Comparison of ENCODE assay signal across 21 mouse cellular contexts in genomic region chr2:57845135-57845534, GRCm38 (mm10).
DNase-seq lines count a peak whose midpoint lies in the region; ATAC-seq lines count a peak whose summit lies in the region.
"Had no signal": no experiment of that assay in that cellular context is flagged by ENCODE, and none has a peak within 500 bp of the region (broad histone marks: within the 10 kb centered on the region; RNA-seq: fewer than 3 reads in every experiment).

No protein-coding gene starts in this region.

- no peak overlapping the region for H3K9ac ChIP-seq in heart, embryonic 13.5 days
- H3K9ac ChIP-seq in heart, embryonic 12.5 days: no peak overlapping the region
- H3K9ac ChIP-seq: forebrain, embryonic 13.5 days; forebrain, postnatal 0 days; hindbrain, embryonic 13.5 days had no signal

- 14% methylated on average over 1 of the region's 1 CpGs for WGBS in heart, embryonic 13.5 days
- WGBS in heart, embryonic 12.5 days: 0% methylated on average over 1 of the region's 1 CpGs

- no peak for ATAC-seq in heart, embryonic 13.5 days (ENCODE audit: extremely low read depth, insufficient number of reproducible peaks, low FRiP score, low TSS enrichment)
- ATAC-seq in heart, embryonic 12.5 days (ENCODE audit: insufficient number of reproducible peaks, low FRiP score): no peak
- ATAC-seq: activated CD4-positive, CD25-positive, alpha-beta regulatory T cell, adult 4 months; forebrain, embryonic 13.5 days; forebrain, postnatal 0 days; hindbrain, postnatal 0 days; Patski had no signal

- H3K27me3 ChIP-seq in heart, embryonic 13.5 days (replicated peaks): no peaks in the 10 kb centered on the region
- no peaks in the 10 kb centered on the region for H3K27me3 ChIP-seq in heart, embryonic 12.5 days (replicated peaks)
- H3K27me3 ChIP-seq: forebrain, embryonic 13.5 days; hindbrain, embryonic 13.5 days had no signal

- H3K4me1 ChIP-seq in heart, embryonic 13.5 days: peaks cover 23% of the 10 kb centered on the region
- peaks cover 14% of the 10 kb centered on the region; the same call in 1 of the 2 replicates for H3K4me1 ChIP-seq in heart, embryonic 12.5 days (replicated peaks)

- no peak overlapping the region for H3K4me2 ChIP-seq in heart, embryonic 13.5 days
- no peak overlapping the region for H3K4me2 ChIP-seq in heart, embryonic 12.5 days
- H3K4me2 ChIP-seq: forebrain, embryonic 13.5 days; hindbrain, embryonic 13.5 days had no signal

- 0 out of 2 replicates have a peak overlapping the region, but pooled peaks have one; percentile 12 for H3K27ac ChIP-seq in heart, embryonic 13.5 days (replicated peaks)
- no peak overlapping the region for H3K27ac ChIP-seq in heart, embryonic 12.5 days (ENCODE audit: poor library complexity, severe bottlenecking)
- H3K27ac ChIP-seq: embryonic facial prominence, embryonic 10.5 days; forebrain, embryonic 13.5 days; heart, embryonic 10.5 days; hindbrain, embryonic 13.5 days; hindbrain, postnatal 0 days had no signal

- no peak overlapping the region for H3K4me3 ChIP-seq in heart, embryonic 13.5 days
- H3K4me3 ChIP-seq in heart, embryonic 12.5 days: no peak overlapping the region
- H3K4me3 ChIP-seq: embryonic facial prominence, embryonic 10.5 days; forebrain, embryonic 13.5 days; heart, embryonic 10.5 days; hindbrain, embryonic 13.5 days had no signal

- peak; percentile 14 for DNase-seq in adrenal gland, adult 2 months
- DNase-seq in adrenal gland, postnatal 25 days: no peak
- peak; percentile 21 for DNase-seq in kidney, adult 9 months
- no peak for DNase-seq in kidney, postnatal 10 days
- peak; percentile 59 for DNase-seq in NIH3T3 (ENCODE audit: low read depth)
- DNase-seq in cerebellum, postnatal 25 days: no peak
- DNase-seq: cerebellum, adult 18-20 months; cerebellum, adult 9-11 months; forebrain, postnatal 0 days; gastrocnemius, postnatal 14 days; heart, postnatal 10 days; kidney, adult 11 months had no signal

- no peaks in the 10 kb centered on the region for H3K36me3 ChIP-seq in heart, embryonic 13.5 days
- H3K36me3 ChIP-seq in heart, embryonic 12.5 days: no peaks in the 10 kb centered on the region
- H3K36me3 ChIP-seq: embryonic facial prominence, embryonic 10.5 days; heart, embryonic 10.5 days; hindbrain, embryonic 13.5 days had no signal

- H3K9me3 ChIP-seq in heart, embryonic 13.5 days: no peaks in the 10 kb centered on the region
- no peaks in the 10 kb centered on the region for H3K9me3 ChIP-seq in heart, embryonic 12.5 days (replicated peaks)
- H3K9me3 ChIP-seq: embryonic facial prominence, embryonic 10.5 days; forebrain, embryonic 13.5 days; heart, embryonic 10.5 days; hindbrain, embryonic 13.5 days had no signal

Comparison
In these comparisons a context has a peak if more than half of its experiments do, and no peak if none do; other contexts are left out.
1. DNase-seq: peak in adrenal gland, adult 2 months (single experiment), kidney, adult 9 months (single experiment) and NIH3T3 (single experiment); none in adrenal gland, postnatal 25 days (single experiment), kidney, postnatal 10 days (single experiment) and cerebellum, postnatal 25 days (0 of 2).